Mouse (Mus musculus): Measurements from ENCODE around the gene AU040320.

AU040320 gene

DNA sequence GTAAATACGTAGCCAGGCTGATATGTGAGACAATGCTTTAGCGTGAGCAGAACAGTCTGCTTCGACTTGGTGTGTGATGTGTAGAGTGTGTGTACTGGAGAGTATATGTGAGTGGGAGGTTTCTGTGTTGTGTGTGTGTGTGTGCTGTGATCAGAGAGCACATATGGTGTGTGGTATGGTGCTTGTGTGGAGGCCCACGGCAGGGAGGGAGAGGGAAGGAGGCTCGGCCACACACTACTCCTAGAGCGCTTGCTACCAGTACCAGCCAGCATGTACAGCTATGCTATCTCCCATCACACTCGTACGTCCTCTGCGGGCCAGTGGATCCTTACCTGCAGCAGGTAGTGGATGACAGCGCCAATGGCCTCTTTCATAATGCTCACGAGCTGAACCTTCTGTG, 3.8 kb upstream of the AU040320 start:
- no peak for DNase-seq (ENCODE audit: extremely low read depth, insufficient read length, low spot score)

DNA sequence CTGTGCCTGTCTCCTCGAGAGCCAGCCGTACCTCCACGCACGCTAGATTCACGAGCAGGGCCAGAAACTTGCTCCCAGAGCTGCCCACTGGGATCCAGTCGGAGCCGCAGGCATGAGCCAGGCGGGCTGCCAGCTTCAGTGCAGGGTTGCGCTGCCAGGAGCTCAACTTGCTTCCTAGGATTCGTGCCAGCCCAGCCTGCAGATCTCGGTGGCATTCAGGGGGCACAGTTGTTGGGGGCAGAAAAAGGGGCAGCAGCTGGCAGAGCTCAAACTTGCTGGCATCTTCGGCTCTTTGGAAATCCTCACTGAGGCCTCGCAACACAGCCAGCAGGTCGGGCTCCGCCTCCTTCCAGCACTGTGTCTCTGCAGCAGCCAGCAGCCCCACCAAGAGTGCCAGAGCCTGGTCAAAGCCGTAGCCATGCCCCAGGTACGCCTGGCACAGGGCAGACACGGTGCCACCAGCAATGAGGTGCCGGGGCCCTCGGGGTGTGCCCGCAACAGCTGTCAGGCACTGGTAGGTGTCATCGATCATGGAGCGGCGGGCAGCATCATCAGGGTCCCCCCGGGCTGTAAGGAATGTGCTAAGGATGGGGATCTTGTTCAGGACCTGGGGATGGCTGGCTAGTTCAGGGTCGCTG, 3.2 kb upstream of the AU040320 start:
- DNase-seq (ENCODE audit: extremely low read depth, insufficient read length, low spot score) = no peak

DNA sequence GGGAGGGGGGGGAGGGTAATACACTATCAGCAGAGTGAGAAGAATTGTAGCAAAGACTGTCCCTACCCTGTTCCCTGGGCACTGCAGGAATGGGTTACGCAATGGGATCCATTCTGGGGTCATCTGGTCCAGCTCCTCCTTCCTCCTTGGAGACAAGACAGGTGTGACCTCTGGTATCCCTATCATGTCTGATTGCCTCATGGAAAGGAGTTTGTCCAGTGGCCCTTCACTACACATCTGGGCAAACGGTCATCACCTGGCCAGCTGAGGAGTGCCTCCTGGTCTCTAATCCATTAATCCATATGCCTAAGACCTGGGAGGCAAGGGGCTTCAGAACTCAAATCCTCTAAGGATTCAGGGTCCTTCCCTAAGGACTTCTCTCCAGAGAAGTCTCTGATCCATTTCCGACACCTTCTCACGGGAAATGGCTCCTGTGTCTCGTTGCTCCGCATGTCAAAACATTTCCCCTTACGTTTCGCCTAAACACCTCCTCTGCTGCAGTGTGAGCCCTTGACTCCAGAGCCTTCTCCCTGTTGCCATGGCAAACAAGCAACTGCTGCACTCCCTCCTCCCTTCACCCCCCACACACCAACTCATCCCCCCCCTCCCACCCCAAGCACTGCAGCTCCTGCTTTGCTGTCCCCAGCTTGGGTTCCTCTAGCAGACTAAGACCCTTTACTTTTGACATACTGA, 2.3 kb upstream of the AU040320 start:
- DNase-seq (ENCODE audit: extremely low read depth, insufficient read length, low spot score) = no peak

DNA sequence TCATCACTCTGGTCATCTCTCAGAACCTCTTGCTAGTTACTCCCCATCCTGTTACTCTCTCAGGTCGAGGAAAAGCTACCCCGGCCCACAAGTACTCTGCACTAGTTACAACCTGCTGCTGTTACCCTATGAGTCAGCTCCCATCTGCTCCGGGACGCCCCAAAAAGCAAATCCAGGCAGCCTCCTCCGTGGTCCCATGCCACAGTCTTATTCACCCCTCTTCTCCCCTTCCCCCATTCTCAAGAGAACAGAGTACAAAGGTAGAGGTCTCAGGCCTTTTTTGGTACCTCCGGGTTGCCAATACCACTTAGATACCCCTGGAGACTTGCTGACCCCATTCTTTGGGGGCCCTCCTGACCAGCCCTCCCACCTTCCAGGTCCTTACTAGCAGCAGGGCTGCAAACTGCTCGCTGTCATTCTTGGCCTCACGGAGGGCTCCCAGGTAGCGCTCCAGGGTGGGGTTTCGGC, 1.8 kb upstream of the AU040320 start:
- no peak for DNase-seq (ENCODE audit: extremely low read depth, insufficient read length, low spot score)

DNA sequence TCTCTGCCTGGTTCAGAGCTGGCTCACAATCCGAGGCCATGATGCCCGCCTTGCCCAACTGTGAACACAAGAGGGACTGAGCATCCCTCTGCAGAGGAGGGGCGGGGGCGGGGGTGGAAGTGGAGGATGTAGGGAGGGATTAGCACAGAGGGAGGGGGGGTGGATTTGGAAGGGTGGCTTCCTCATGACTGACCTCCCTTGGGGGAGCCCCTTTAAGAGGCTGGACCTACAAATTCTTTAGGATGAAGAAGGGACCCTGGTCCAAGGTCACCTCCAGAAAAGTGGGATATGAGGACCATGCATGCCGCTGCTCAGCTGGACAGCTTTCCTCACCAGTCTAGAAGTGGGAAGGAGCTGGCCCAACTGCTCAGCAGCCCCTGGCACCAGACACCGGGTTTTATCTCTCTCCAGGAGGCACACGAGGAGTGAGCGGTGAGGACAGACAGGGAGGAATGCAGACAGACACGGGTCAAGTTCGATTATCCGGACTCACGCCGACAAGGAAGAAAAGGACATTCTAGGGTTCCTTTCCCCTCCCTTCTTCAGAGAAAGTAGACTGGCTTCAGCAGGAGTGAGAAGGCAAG, 1.2 kb upstream of the AU040320 start:
- DNase-seq (ENCODE audit: extremely low read depth, insufficient read length, low spot score) = no peak

DNA sequence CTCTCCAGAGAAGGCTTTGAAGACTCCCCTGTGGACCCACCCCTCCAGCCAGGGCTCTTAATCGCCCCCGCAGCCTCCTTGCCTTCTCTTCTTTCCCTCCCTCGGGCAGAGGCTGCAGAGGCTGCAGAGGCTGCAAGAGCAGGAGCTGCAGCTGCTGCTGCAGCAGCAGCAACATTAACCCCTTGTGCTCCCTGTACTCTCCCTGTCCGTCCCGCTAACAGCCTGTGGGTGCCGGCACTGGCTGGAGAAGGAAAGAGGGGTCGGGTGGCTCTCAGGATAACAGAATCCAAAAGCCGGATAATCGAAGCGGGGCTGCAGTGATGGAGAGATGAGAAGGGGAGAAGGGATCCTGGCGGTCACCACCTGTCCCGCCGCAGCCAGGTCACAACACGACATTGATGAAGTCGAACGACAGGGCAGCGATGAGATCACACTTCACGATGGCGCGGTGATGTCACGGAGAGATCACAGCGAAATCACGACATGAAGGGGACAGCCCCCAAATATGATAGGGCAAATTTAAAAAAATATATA, 669 bp upstream of the AU040320 start:
- DNase-seq (ENCODE audit: extremely low read depth, insufficient read length, low spot score) = peak; percentile 49

DNA sequence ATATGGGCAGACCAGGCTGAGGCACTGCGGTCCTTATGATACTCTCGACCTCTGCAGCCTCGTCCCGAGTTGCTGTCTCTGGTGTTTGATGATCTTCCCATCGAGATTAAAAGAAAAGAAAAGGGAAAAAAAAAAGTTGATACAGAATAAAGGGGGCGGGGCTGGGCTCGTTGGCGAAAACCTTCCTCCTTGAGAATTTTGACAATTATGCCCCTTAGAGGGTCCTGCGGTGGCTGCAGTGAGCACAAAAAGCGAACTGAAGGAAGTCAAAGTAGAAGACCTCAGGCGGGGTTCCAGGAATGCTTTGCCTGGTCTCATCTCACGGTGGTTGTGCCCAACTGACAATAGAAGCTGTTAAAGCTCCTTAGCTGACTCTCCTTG, 877 bp downstream of the AU040320 start:
- no peak for DNase-seq (ENCODE audit: extremely low read depth, insufficient read length, low spot score)

DNA sequence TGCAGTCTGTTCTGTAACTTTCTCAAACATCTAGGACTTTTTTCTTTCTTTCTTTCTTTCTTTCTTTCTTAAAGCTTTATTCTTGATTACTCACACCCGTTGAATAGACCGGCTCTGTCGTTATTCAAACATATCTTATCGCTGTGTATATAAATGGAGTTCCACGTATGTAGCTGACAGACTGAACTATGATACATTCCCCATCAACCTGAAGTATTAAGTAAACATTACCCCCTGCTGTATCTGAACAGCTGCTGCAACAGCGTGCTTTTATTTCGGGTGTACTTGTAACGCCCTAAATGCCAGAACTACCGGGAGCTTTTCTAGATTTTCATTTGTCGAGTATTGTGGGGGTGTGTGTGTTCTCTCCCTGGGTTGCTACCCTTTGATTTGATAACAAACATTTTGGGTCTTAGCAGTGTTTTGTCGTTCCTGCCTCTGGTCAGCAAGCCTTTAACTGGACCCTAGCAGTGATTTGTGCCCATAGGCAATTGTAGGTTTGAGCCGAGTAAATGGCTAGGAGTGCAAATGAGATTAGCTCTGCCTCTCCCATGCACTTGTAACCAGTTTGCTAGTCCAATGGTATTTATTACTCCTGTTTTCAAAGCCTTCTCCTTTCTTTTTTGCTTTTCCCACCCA, 1.5 kb downstream of the AU040320 start:
- no peak for DNase-seq (ENCODE audit: extremely low read depth, insufficient read length, low spot score)

DNA sequence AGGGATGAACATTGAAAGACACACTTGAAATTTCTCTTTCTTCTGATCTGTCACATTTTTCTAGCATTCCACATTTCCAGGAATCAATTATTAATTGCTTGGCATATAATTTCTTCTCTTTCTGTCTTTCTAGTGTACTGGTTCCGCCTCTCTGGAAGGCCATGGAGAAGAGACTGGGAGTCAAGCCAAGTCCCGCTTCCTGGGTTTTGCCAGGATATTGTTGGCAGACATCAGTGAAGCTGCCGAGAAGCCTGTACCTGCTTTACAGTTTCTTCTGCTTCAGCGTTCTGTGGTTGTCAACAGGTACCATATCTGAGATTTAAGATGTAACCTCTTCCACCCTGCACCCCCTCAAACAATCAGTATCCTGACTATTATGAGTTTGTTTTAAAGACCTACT, 3.4 kb downstream of the AU040320 start:
- DNase-seq (ENCODE audit: extremely low read depth, insufficient read length, low spot score) = no peak

DNA sequence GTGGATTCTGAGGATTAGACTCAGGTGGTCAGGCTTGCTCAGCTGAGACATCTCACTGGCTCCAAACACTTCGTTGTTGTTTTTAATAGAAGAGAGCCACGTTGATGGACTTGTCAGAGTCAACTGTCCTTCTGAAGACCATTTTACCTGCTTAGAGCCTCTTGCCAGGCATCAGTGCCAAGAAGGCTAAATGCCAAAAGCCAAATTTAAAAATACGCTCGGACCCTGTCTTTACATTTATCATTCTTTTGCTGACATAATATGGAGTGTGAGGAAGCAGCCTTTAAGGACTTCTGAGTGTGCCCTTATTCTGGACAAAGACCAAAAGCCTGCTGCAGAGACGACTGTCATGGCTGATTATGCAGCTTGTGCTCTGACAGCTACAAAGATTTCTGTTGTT, 5.0 kb downstream of the AU040320 start:
- DNase-seq (ENCODE audit: extremely low read depth, insufficient read length, low spot score) = no peak

DNA sequence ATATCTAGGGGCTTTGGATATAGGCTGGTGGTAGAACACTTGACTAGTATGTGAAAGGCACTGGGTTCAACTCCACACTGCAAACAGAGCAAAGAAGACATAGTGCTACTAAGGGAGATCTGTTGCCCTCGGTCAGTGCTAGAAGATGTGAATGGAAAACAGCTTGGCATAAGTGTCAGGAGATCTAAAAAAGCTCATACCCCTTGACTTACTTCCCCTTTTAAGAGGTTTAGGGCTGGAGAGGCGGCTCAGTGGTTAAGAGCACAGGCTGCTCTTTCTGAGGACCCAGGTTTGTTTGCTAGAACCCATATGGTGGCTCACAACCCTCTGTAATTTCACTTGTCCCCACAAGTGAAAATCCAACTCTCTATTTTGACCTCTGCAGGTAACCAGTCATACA, 6.1 kb downstream of the AU040320 start:
- DNase-seq (ENCODE audit: extremely low read depth, insufficient read length, low spot score) = no peak

DNA sequence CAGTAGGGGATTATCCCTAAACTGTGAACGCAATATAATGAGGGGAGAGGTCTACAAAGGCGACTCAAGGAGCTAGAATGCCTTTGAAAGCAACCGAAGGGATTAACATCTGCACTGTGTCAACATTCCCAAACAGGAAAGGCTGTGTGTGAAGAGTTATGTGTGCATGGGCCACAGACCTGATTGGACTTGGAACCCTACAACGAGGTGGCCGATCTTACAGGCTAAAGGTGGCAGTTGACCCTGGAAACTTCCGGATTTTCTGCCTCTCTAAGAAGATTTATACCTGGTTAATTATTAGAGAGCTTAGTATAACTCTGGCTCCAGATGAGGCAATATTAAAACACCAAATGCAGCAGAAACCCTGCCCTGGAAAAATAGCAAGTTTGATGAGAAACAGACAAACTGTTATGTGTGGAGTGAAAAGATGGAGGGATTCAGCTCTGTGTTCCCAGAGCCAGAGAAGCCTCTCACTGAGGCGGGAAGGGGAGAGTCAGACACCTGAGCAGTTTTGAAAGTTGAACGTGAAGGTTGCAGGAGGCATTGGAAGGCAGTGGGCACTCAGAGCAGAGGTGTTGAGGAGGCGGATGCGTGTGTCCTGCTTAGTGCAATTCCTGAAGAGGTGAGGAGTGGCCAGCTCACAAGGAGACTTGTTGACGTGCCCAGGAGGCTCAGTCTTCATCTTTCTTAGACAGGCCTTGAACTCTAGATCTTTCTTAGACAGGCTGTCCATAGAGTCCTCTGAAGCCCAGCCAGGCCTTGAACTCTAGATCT, 9.4 kb downstream of the AU040320 start:
- DNase-seq (ENCODE audit: extremely low read depth, insufficient read length, low spot score) = no peak

DNA sequence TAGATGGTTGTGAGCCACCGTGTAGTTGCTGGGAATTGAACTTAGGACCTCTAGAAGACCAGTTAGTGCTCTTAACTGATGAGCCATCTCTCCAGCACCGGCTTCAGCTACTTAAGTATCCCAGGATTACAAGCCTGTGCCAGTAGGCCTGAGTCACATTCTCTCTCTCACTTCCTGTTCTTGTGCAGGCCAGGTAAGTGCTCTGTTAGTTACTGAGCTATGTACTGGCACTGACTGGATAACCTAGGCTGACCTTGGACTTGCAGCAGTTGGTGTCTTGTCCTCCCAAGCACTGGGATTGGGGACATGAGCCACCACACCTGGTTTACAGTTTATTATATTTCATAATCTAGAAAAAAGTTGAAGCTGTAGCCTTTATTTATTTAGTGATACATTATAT, 10.1 kb downstream of the AU040320 start:
- no peak for DNase-seq (ENCODE audit: extremely low read depth, insufficient read length, low spot score)

DNA sequence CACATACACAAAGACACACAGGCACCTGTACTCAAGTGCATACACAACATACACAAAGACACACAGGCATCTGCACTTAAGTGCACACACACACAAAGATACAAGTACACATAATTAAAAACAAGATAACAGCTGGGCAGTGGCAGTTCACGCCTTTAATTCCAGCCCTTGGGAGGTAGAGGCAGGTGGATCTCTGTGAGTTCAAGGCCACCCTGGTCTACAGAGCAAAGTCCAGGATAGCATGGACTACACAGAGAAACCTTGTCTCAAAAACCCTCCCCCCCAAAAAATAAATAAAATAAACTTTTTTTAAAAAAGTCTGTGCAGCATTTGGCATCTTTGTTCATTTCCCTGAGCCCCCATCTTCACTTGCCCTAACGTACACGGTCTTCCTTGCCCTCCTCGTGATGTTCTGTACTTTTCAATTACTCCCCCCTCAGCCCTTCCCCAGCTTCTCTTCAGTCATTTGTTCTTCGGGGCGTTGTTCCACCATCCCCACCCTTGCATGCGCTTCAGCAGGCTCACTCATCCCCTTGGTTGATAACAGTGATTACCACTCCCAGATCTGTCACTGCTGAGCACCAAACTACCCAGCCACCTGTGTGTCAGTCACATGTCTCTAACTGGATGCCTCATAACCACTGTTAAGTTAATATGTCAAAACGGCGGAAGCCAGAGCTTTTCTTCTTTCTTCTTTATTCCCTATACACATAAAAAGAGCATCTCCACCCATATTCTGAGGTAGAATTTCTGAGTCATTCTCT, 16.6 kb downstream of the AU040320 start:
- no peak for DNase-seq (ENCODE audit: extremely low read depth, insufficient read length, low spot score)

DNA sequence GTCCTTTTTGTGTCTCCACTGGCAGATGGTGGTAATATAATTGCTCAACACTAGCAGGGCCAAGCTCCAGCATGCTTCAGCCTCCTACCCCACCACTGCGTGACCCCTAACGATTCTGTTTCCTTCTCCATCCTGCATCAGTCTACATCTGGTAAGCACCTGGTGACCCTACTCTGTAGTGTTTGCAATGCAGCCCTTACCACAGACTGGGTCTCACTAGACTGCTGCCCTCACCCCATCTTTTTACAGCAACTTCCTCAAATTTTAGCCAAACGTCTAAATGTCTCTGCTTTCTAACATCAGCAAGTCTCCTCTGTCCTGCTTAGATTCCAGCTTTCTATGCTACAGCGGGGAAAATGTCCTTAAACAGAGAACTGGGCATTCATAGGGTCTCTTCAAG, 17.5 kb downstream of the AU040320 start:
- no peak for DNase-seq (ENCODE audit: extremely low read depth, insufficient read length, low spot score)

DNA sequence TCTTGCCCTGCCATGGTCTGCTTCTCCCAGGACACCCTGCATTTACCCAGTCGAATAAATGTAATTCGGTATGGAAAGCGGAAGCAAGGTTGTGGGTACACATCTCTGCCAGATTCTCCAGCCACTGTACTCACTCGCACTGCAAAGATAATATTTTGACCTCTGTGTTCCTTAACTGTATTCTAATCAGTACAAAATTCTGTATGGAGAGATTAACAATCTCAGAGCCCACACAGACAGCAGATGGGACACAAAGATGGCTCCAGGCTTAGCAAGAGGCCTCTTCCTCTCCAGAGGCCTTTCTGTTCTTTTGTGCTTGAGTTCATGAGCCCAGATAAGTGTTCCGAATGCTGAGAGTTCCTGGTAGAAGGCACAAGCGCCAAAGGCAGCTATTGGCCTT, 20.5 kb downstream of the AU040320 start:
- DNase-seq (ENCODE audit: extremely low read depth, insufficient read length, low spot score) = no peak

DNA sequence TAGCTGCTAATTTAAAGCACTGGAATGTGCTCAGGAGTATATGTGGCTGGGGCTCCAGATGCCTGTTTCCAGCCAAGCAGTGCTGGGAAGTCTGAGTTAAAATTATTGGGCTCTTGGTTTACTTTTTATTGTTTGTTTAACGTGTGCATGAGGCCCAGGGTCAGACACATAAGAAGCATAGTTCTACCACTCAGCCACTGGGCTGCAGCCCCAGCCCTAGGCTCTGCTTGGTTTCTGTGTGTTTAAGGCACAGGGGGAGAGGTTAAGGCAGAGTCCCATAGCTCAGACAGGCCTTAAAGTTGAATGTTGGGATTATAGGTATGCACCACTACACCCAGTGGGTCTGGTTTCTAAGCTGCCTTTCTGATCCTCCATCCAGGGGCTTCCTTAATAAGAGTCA, 21.8 kb downstream of the AU040320 start:
- DNase-seq (ENCODE audit: extremely low read depth, insufficient read length, low spot score) = no peak

DNA sequence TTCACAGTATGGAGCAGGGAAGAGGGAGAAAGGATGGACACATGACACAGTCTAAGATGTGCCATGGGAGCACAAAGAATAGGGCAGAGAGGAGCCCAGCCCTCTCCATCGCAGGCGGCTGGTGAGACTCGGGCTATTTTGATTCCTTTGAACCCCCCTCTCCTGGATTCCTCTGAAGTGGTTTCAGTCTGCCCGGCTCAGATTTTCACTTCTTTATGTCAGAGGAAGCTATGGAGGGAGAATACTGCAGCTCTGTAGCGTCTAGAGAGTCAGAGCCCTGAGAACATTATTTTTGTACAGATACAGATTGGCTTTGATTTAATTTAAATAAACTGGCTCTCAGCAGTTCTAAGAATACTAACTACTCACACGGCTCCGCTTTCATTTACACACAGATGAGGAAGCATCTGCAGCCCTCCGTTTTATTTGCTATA, 25.8 kb downstream of the AU040320 start:
- no peak for DNase-seq (ENCODE audit: extremely low read depth, insufficient read length, low spot score)

DNA sequence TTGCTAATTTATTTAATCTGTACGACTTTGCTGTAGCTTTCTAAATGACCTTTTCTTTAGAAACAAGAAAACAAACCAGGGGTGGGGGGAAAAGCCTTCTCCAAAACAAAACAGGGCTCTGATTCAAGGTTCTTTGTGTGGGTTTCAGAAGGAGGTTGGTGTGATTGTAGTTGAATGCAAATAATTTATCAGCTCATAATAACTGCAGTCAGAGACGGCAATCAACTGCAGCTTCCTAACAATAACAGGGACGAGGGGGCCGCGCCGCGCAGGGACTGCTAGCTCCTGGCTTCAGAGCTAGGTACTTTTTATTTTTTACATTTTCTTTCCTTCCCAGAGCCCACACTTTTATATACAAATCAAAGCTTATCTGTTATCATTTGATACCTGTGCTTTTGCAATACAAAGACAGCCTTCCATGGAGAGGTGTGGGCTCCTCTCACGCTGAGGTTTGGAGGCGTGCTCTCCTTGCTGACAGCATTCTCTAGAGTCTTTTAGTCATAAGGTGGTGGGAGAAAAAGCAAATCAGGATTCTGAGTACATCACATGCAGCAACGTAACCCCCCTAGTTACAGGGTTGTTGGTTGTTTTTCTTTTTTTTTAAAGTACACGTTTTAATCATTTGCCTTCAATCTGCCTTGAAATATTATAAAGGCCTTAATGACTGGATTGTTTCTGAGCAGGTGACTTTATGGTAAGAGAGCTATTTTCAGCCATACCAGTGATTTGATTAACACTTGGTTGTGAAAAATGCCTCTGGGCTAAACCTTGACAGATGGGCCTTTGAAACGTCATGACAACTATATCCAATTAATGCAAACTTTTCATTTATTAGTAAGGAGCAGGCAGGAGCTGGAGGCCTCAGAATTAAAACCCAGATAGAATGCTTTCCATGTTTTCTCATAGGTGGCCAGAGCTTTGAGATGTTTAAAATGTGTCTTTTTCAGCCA, 26.8 kb downstream of the AU040320 start:
- DNase-seq (ENCODE audit: extremely low read depth, insufficient read length, low spot score) = no peak
